Mouse (Mus musculus): ENCODE data around the gene Fam69a.

GRCm38 (mm10) chr5:107979901-107980300, 7.0 kb downstream of the Fam69a start:
- no peak for TF ChIP-seq CTCF (IDR thresholded peaks at IDR 0.05; ENCODE audit: low read depth)
- TF ChIP-seq EP300 (IDR thresholded peaks at IDR 0.05; ENCODE audit: low read depth), result no peak

Data from heart, postnatal 0 days (tissue).